Mouse (Mus musculus): Measurements from ENCODE around the gene Fam122b. TPM values are rescaled to one million over a fixed set of nuclear protein-coding genes. Genes with fewer than 3 reads are reported as not detected.

The Fam122b gene
- polyA plus RNA-seq, 1 experiment from 2014 or later = 5.1 TPM

Other genes starting within 250 kb of the Fam122b start
- gene Plac1, start 29.7 kb downstream of the Fam122b start, polyA plus RNA-seq (2015; fragmentation: Nextera tagmentation; extraction: Ambion mirVana) = 0.75 and 1.3 TPM in 2 replicates
- not detected in 2 replicates for gene Fam122c, start 3.6 kb upstream of the Fam122b start, polyA plus RNA-seq (2015; fragmentation: Nextera tagmentation; extraction: Ambion mirVana)
- gene Mospd1, start 100.7 kb upstream of the Fam122b start, polyA plus RNA-seq (2015; fragmentation: Nextera tagmentation; extraction: Ambion mirVana) = 65.2 and 69.5 TPM in 2 replicates
- gene Etd, start 165.1 kb upstream of the Fam122b start, polyA plus RNA-seq (2015; fragmentation: Nextera tagmentation; extraction: Ambion mirVana) = not detected in 2 replicates

Measured in neural tube, embryonic 13.5 days (tissue).